In the genomic region with DNA sequence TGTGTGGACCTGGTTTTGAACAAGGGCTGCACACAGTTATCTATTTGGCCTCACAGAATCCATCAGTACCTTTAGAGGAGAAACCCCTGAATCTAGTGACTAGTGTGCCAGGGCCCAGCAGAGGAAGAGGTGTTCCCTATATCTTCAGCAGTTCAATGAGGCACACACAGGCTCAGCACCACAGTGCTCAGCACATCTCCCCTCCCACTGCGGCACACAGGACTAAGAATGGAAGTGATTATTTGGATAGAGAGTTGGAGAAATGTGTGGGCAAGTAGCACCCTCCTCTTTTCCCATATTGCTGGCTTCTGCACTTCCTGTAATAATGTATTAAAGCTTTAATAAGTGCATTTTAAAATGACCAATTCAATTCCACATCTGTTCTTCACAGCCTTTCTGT, we compare ENCODE assay signal across 30 mouse cellular contexts.
"Had no signal": no experiment of that assay in that cellular context is flagged by ENCODE, and none has a peak within 500 bp of the region (broad histone marks: within the 10 kb centered on the region; RNA-seq: fewer than 3 reads in every experiment).

No protein-coding gene starts in this region.

- H3K9me3 ChIP-seq: limb, embryonic 10.5 days; limb, embryonic 12.5 days; limb, embryonic 13.5 days; limb, embryonic 15.5 days; liver, embryonic 12.5 days; liver, embryonic 13.5 days; liver, embryonic 15.5 days; lung, embryonic 15.5 days; megakaryocyte, embryonic 14.5 days; midbrain, embryonic 10.5 days; midbrain, embryonic 12.5 days; midbrain, embryonic 13.5 days had no signal

- ATAC-seq: liver, embryonic 12.5 days; liver, postnatal 0 days; lung, postnatal 0 days; midbrain, embryonic 13.5 days; midbrain, embryonic 16.5 days had no signal

- H3K4me3 ChIP-seq: limb, embryonic 10.5 days; limb, embryonic 12.5 days; limb, embryonic 13.5 days; limb, embryonic 15.5 days; liver, embryonic 12.5 days; liver, embryonic 13.5 days; liver, embryonic 15.5 days; lung, embryonic 15.5 days; megakaryocyte, embryonic 14.5 days; midbrain, embryonic 10.5 days; midbrain, embryonic 12.5 days; midbrain, embryonic 13.5 days; myocyte had no signal

- H3K27ac ChIP-seq: limb, embryonic 10.5 days; limb, embryonic 12.5 days; limb, embryonic 13.5 days; limb, embryonic 15.5 days; liver, embryonic 12.5 days; liver, embryonic 13.5 days; liver, embryonic 14.5 days; liver, embryonic 15.5 days; lung, embryonic 15.5 days; macrophage; midbrain, embryonic 10.5 days; midbrain, embryonic 12.5 days; midbrain, embryonic 13.5 days had no signal

- H3K4me2 ChIP-seq: limb, embryonic 12.5 days; limb, embryonic 13.5 days; limb, embryonic 15.5 days; liver, embryonic 11.5 days; liver, embryonic 12.5 days; liver, embryonic 13.5 days; liver, embryonic 15.5 days; lung, embryonic 14.5 days; lung, embryonic 15.5 days; midbrain, embryonic 11.5 days; midbrain, embryonic 12.5 days; midbrain, embryonic 13.5 days had no signal

- DNase-seq: left cerebral cortex, postnatal 4 days; liver; liver, embryonic 13.5 days; liver, postnatal 0 days; lung, adult 18-20 months; lung, adult 2 months; lung, embryonic 14.5 days; lung, postnatal 10 days; lung, postnatal 14 days; lung, postnatal 36 days; lung, postnatal 4 days; midbrain, embryonic 14.5 days had no signal

- H3K27me3 ChIP-seq: limb, embryonic 12.5 days; limb, embryonic 13.5 days; limb, embryonic 15.5 days; liver, embryonic 12.5 days; liver, embryonic 13.5 days; liver, embryonic 15.5 days; lung, embryonic 15.5 days; megakaryocyte, embryonic 14.5 days; midbrain, embryonic 12.5 days; midbrain, embryonic 13.5 days had no signal

- H3K36me3 ChIP-seq: limb, embryonic 10.5 days; liver, embryonic 15.5 days; lung, embryonic 15.5 days; midbrain, embryonic 10.5 days; midbrain, embryonic 12.5 days; midbrain, embryonic 13.5 days had no signal

- H3K9ac ChIP-seq: limb, embryonic 12.5 days; limb, embryonic 13.5 days; limb, embryonic 15.5 days; liver, embryonic 12.5 days; liver, embryonic 13.5 days; liver, embryonic 14.5 days; liver, embryonic 15.5 days; liver, postnatal 0 days; lung, embryonic 14.5 days; lung, embryonic 15.5 days; midbrain, embryonic 12.5 days; midbrain, embryonic 13.5 days had no signal

- H3K4me1 ChIP-seq: limb, embryonic 15.5 days; liver, embryonic 12.5 days; liver, embryonic 13.5 days; liver, embryonic 15.5 days; lung, embryonic 15.5 days; midbrain, embryonic 12.5 days had no signal
